Mouse (Mus musculus): ENCODE data around the gene Fam50b. TPM values are rescaled to one million over a fixed set of nuclear protein-coding genes. Genes with fewer than 3 reads are reported as not detected.

The Fam50b gene
- 0.08 TPM in 1 of 2 replicates, not detected in the other for polyA plus RNA-seq (2012; rRNA removed)

GRCm38 (mm10) chr13:34734686-34735085, at the start of gene Fam50b:
Gene Fam50b (plus strand): TSS chr13:34734850.
- DNase-seq (ENCODE audit: low read depth, low spot score): no peak
- 12% methylated on average over 5 of the region's 5 CpGs for WGBS

GRCm38 (mm10) chr13:34685008-34685765, 49.5 kb upstream of the Fam50b start:
- 80% methylated on average over 7 of the region's 7 CpGs for WGBS
- no peak for DNase-seq (ENCODE audit: low read depth, low spot score)

DNA sequence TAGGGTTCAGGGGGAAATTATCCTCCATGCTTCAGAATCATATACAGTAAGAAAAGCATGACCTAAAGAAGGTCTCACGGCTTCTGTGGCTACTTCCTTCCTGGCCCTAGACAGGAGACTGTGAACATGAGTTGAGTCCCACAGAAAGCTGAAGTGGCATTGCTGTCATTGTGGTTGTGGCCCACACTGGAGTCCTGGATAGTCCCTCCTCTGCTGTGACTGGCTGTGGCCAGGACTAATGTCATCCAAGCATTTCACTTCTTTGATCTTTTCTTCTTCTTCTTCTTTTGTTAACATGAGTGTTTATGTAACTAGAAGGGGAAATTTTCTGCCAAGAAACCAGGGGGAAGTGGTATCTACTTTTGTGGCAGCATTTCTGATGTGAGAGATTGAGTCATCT, 43.6 kb upstream of the Fam50b start:
- 74% methylated on average over 1 of the region's 1 CpGs for WGBS
- no peak for DNase-seq (ENCODE audit: low read depth, low spot score)

DNA sequence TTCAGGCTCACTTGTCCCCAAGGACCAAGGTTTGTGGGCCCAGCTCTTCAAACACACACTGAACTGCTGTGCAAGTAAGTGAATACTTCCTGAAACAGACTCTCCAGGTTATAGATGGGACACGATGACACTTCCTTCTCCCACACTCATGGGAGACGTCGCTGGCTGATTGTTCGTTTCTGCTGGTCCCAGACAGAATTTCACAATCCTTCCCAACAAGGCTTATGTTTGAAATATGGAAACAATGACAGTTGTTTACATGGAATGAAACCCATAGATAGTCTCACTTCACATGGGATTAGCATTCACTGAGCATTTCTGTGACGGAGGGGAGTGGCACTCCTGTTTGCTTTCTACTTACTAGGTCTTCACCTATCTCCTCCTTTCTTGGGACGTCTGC, 41.5 kb upstream of the Fam50b start:
- DNase-seq (ENCODE audit: low read depth, low spot score): no peak
- WGBS: 64% methylated on average over 6 of the region's 6 CpGs

GRCm38 (mm10) chr13:34696734-34697332, 37.8 kb upstream of the Fam50b start:
- 48% methylated on average over 7 of the region's 7 CpGs for WGBS

DNA sequence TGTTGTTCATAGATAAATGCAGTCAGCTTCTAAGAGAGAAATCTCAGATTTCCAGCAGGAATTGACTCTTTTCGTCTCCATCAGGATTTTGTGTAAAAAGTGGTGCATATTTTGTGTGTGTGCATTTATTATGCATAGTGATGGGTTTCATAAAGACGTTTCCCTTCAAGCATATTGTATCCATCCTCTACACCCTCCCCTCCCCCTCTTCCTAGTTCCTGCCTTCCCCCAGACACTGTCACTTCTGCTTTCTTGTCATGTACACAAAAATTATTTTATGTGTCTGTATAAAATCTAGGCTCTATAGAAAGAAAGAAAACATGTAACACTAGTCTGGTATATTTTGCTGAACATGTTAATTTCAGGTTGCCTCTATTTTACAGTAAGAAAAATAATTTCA, 34.6 kb upstream of the Fam50b start:
- no peak for DNase-seq (ENCODE audit: low read depth, low spot score)
- 70% methylated on average over 2 of the region's 2 CpGs for WGBS

More at GRCm38 (mm10) chr13:34696734-34697332, 37.8 kb upstream of the Fam50b start:
- DNase-seq (ENCODE audit: low read depth, low spot score): no peak

DNA sequence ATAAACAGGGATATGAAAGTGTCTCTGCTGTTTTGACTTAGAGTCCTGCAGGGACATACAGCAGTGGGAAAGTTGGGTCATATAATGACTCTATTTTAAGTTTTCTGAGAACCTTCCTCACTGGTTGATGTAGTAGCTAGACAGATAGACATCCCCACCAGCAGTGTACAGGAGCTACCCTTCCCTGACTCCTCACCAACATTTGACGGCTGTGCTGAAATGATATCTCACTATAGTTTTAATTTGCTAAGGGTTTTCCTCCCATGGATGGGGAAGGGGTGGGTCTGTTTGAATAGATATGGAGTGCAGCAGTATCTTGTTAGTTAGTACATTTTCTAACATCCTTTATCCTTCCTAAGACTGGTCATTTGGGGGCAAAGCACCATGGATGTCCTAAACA, 34.0 kb upstream of the Fam50b start:
- DNase-seq (ENCODE audit: low read depth, low spot score): no peak
- WGBS: 93% methylated on average over 1 of the region's 1 CpGs

GRCm38 (mm10) chr13:34703301-34703700, 31.3 kb upstream of the Fam50b start:
- WGBS: 61% methylated on average over 2 of the region's 2 CpGs
- DNase-seq (ENCODE audit: low read depth, low spot score): no peak

DNA sequence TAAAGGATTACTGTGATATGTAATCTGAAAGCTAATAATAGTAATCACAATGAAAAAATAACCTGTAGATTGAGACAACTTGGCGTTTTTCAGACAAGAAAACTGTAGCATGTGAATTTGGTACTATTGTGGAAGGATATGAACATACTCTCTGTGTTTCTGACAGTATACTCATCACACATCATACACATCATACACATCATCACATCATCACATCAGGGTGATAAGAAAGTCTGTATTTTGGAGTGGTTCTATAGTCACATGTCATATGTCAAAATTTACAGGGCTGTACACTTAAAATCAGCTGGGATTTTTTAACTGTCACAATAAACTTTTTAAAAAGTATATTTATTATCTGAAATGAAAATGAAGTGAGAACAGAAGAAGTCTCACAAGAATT, 30.9 kb upstream of the Fam50b start:
- DNase-seq (ENCODE audit: low read depth, low spot score): no peak
- 89% methylated on average over 1 of the region's 1 CpGs for WGBS

DNA sequence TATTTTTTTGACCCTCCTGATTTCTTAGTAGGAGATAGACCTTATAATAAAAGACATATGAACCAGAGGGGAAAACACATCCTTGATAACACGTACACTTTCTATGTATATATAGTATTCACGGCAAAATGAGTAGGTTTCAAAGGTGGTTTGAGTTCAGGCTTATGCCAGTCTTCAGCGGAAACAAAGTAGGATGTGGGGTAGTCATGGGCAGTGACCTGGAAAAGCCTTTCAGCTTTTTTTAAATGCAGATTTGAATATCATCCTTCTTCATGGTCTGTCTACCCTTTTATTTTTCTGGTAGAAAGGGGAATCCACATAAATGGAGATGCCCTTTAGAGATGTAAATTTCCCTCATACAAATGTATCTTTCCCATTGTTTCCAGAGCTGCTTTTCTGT, 29.8 kb upstream of the Fam50b start:
- 84% methylated on average over 3 of the region's 3 CpGs for WGBS
- DNase-seq (ENCODE audit: low read depth, low spot score): no peak

- 22% methylated on average over 3 of the region's 3 CpGs for WGBS
- no peak for DNase-seq (ENCODE audit: low read depth, low spot score)
Observed at GRCm38 (mm10) chr13:34708955-34709354, 25.7 kb upstream of the Fam50b start.

- WGBS: 77% methylated on average over 4 of the region's 4 CpGs
- no peak for DNase-seq (ENCODE audit: low read depth, low spot score)
Observed at GRCm38 (mm10) chr13:34709566-34709965, 25.1 kb upstream of the Fam50b start.

GRCm38 (mm10) chr13:34711410-34711809, 23.2 kb upstream of the Fam50b start:
- 58% methylated on average over 4 of the region's 4 CpGs for WGBS

GRCm38 (mm10) chr13:34712881-34713280, 21.8 kb upstream of the Fam50b start:
- WGBS: 11% methylated on average over 1 of the region's 1 CpGs

More at GRCm38 (mm10) chr13:34711410-34711809, 23.2 kb upstream of the Fam50b start:
- DNase-seq (ENCODE audit: low read depth, low spot score): no peak

GRCm38 (mm10) chr13:34715437-34715838, 19.2 kb upstream of the Fam50b start:
- 21% methylated on average over 7 of the region's 7 CpGs for WGBS
- no peak for DNase-seq (ENCODE audit: low read depth, low spot score)

More at GRCm38 (mm10) chr13:34712881-34713280, 21.8 kb upstream of the Fam50b start:
- DNase-seq (ENCODE audit: low read depth, low spot score): no peak

DNA sequence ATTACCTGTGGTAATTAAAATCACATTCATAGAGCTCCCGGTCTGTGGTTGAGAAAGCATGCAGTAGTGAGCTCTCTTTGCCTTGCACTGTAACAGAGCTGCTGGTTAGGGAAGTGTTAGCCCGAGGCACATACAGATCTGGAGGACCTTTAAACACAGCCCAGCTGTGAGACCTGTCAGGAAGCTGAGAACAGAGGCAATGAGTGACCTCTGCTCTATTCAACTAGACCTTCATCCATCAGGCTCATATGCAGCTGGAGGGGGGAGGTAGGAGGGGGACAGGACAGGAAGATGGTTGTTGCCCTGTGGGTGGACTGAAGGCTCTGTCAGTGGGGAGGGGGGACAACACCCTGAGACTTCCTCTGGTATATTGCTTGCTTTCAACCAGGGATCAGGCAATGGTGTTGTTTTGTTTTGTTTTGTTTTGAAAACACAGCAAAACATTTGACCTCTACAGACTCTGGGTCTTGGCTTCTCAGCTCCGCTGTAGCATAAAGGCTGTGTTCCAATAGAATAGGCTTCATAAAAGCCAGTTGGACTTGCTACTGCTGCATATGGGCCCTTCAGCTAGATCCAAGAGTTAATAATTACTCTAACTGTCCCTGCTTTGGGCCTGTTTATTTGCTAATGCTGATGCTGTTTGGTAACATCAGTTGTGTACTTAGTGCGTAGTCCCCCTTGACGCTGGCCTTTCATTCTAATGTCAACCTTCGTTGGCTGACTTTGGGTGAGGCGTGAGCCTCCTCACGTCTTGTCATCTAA, 9.6 kb upstream of the Fam50b start:
- WGBS: 70% methylated on average over 8 of the region's 8 CpGs
- DNase-seq (ENCODE audit: low read depth, low spot score): no peak

- no peak for DNase-seq (ENCODE audit: low read depth, low spot score)
- under 1% methylated on average over 9 of the region's 9 CpGs for WGBS
Observed at GRCm38 (mm10) chr13:34725800-34726476, 8.7 kb upstream of the Fam50b start.

DNA sequence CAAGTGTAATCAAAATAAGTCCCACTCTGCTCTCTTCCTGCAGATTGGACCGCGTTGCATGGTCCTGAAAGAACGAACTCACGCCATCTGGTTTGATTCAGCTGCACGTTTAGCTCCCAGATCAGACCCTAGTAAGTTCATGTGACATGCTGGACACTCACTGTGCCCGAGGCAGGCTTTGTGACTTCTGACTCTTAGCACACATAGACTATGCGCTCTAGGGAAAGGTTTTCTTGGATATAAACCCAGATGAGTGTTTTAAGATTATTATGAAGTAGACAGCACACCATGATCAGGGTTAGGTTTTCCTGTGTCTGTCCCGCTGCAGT, 8.2 kb upstream of the Fam50b start:
- DNase-seq (ENCODE audit: low read depth, low spot score): no peak
- WGBS: 28% methylated on average over 8 of the region's 8 CpGs

DNA sequence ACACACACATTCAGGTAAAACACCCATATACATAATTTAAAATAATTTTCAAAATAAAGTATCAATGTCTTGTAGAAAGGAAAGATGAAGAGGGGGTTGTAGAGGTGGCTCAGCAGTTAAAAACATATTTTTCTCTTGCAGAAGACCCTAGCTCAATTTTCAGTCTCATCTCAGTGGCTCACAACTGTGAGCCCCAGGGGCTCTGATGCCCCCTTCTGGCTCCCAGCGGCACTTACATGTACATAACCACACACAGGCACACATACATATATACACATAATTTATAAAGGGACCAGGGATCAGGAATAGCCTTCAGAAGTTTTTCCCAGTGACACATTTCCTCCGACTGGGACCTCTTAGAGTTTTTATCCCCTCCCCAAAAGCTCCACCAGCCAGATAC, 7.6 kb upstream of the Fam50b start:
- WGBS: 96% methylated on average over 2 of the region's 2 CpGs
- no peak for DNase-seq (ENCODE audit: low read depth, low spot score)

- 91% methylated on average over 6 of the region's 6 CpGs for WGBS
- no peak for DNase-seq (ENCODE audit: low read depth, low spot score)
Observed at GRCm38 (mm10) chr13:34731551-34731950, 3.1 kb upstream of the Fam50b start.

All from large intestine, adult 2 months (tissue).